Mouse (Mus musculus) thymus, postnatal 0 days (tissue): Measurements from ENCODE around the gene Sox21. TPM values are rescaled to one million over a fixed set of nuclear protein-coding genes. Genes with fewer than 3 reads are reported as not detected.

Source experiments
- DNase-seq: peaks from one replicate; pipeline ENCODE4 v3.0.0-alpha.2; 2015; ENCODE audit warnings: low spot score
- microRNA-seq: library from miRNA; unstranded; fragments of <30 nt; microRNA quantifications from one replicate; pipeline ENCODE4, GENCODE M21; 2016; ENCODE audit warnings: borderline number of aligned reads
- polyA plus RNA-seq: library from polyadenylated mRNA; unstranded; fragments of >200 nt; fragmentation: Nextera tagmentation; extraction: Ambion mirVana; gene quantifications from 2 replicates; pipeline ENCODE4 v1.2.1, GENCODE M21; 2015

Gene Sox21
- polyA plus RNA-seq, 1 experiment from 2014 or later = 0.08 TPM

GRCm38 (mm10) chr14:118225911-118226310, 10.9 kb downstream of the Sox21 start:
- no peak for DNase-seq

GRCm38 (mm10) chr14:118225061-118225743, 11.6 kb downstream of the Sox21 start:
- no peak for DNase-seq

GRCm38 (mm10) chr14:118220885-118221284, 15.9 kb downstream of the Sox21 start:
- DNase-seq = no peak

DNA sequence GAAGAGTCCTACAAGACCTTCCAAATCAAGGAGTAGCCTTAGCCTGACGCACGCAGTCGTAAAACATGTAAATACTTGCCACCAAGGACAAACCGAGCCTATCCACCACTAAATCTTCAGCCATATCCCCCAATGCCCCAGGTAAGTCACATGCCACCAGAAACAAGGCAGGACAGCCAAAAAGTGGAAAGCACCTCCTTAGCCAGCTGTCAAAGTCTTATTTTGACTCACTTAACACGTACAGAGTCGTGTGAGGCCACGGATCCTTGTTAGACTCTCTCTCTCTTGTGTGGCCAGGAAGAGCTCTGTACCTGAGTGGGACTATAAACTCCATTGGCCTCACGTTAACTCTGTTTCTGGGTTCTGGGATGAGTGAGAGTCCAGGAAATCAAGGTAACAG, 20.0 kb downstream of the Sox21 start:
- DNase-seq = no peak

DNA sequence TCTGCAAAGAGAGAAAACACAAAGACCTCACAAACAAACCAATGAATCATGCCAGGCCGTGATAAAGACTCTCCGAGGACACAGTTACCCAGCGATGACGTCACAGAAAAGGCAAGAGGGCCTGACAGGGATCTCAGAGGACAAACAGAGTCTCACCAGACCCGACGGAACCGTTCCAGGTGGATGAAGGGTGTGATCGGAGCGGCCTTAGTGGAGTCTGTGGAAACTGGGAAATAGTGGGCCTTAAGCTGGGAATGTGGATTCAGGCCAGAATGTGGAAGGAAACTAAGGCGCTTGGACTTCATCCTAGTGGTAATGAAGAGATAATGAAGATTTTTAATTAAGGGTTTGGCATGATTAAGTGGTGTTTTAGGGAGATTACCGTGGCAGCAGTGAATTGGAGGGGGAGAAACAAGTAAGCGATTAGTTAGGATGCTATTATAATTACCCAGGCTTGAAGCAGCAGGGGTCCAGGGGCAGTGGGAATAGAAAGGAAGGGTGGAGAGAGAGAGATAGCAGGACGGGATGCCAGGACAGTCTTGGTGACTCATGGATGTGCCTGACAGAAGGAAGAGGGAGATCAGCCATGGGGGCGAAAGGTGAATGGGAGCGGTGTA, 24.5 kb downstream of the Sox21 start:
- no peak for DNase-seq

DNA sequence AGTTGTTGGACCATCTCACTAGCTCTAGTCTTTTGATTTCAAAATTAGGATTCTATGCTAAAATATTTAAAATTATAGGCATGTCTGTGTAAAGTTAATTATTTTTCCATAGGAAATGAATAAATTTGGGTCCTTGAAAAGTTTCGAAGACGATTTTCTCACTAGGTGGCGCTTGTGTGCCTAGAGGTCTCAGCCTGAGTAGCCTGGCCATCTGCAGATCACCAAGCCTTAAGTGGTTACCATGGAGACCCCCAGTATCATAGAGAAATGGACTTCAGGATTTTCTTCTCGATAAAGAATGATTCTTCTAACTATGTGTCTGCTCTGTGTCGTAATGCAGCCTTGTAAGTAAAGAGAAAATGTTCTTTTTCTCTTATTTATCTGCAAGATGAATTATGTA, 27.2 kb downstream of the Sox21 start:
- no peak for DNase-seq

DNA sequence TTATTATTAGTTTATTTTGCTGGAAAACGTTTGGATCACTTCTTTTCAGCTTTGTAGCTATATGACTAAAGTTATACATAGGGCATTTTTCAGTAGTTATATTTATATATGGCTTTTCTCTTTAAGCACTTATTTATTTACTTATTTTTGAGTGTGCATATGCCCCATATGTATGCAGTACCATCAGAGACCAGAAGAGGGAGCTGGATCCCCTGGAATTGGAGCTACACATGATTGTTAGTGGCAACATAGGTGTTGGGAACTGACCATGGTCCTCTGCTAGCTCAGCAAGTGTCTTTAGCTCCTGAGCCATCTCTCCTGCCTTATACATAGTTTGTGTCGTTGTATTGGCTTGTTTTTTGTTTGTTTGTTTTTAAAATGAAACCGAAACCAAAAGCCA, 29.5 kb downstream of the Sox21 start:
- DNase-seq = no peak

- DNase-seq = peak; percentile 28
Measured at GRCm38 (mm10) chr14:118203031-118203430, 33.8 kb downstream of the Sox21 start.

DNA sequence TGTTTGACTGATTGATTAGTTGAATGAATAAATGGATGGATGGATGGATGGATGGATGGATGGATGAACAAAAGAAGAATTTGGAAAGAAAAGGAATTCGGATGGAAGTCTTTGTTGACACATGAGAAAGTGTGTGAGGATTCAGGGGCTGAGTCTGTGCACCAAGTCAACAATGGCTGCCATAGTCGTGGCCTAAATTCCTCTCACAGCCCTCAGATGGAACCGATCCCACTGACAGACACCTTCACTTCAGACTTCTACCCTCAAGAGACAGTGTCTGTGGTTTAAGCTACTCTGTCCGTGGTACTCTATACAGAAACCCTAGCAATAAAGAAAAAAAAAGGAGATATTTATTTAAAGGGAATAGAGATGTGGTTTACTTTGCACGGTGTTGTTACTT, 34.8 kb downstream of the Sox21 start:
- DNase-seq = no peak

DNA sequence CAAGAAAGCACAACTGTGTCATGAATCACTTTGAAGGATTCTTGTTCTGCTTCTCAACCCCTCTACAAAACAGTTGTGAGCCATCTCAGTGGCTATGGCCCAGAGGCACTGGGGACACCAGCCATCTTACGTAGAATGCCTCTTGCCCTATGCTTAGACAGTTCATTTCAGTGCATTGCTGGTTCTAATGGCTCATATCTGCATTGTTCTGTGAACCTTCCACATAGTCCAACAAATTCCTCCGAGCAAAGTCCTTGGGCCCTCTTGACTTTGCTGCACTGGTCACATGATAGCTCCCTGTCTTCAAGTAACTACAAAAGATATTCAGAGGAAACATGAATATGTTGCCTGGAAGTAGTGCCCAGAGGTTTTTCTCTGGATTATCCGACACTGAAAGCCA, 36.1 kb downstream of the Sox21 start:
- DNase-seq = no peak

- DNase-seq = no peak
Measured at GRCm38 (mm10) chr14:118197063-118197462, 39.8 kb downstream of the Sox21 start.

DNA sequence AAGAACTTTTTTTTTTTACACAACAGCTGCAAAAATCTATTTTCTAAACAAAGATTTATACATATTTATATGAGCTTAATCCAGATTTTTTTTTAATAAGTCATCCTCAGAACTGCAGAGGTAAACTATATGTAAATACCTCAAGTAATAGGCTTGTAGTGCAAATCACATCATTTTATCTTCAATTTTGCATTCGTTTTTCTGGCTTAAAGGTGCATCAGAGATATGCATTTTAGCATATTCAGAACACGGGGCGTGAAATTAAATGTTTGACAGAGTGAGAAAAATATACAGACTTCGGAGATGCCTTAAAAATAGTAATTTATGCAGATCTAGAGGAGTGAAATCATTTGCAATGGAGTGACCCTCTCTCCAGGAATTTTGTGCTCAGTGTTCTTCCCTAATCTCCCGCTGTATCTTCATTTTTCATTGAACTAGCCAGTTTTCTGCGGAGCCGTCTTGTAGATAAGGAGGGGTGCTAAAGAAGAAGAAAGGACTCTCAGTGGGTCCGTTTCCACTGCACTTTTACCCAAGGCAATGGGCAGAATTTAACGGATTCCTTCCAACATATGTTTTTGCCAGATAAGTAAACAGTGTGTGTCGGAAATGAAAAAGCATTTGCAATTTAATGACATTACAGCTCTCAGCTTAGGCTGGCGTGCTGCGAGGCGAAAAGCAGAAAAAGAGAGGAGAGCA, 42.5 kb downstream of the Sox21 start:
- DNase-seq = no peak

DNA sequence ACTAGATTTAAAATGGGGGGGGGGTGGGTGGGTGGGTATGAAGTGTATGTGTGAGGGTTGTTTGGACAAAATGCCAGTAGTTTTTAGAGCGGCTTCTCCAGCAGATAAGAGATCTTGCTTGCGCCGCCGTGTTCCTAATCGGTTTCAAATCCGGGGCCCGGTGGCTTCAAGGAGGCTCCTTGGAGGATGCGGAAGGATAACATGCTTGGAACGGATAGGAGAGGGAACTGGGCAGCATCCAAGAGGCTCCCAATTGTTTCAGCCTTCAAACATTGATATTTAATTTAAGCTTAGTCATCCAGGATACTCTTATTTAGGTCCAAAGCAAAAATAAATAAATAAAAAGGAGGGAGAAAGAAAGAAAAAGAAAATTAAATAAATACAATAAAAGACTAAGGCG, 43.2 kb downstream of the Sox21 start:
- DNase-seq = no peak

DNA sequence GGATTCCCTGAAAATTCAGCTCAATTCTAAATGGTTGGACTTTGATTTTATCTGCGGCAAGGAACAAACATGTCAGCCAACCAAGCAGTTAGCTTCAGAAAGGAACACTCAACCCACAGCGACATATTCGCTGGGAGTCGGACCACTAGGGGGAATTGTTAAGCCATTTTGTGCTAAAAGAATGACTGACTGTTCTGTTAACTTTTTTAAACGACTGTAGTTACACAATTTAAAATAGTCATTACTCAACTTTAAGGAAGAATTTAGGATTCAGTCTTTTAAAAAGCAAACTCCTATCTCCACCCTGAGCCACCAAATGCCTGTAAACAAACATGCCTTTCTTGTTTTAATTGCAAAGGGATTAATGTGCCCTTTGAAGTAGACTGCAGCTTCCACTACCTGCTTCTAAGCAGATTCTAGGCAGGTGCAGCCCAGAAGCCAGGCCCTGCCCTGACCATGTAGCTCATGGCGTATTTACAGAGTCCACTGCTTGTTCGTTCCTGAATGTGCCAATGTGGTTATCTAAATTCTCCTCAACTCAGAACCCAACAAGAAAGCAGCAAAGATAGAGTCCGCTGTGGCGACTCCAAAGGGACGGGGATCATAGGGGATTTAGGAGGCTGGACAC, 43.7 kb downstream of the Sox21 start:
- DNase-seq = no peak

- no peak for DNase-seq
Measured at GRCm38 (mm10) chr14:118191442-118191841, 45.4 kb downstream of the Sox21 start.

Small RNA genes within 50 kb of the gene (microRNA-seq; reads per million reads assigned to microRNA genes)
- not detected for gene Mir6241

Other genes with a start within 250 kb of the Sox21 start
- 0.18 and 0.48 TPM in 2 replicates for gene Dct, start 184.8 kb downstream of the Sox21 start, polyA plus RNA-seq
- gene Tgds, start 104.3 kb downstream of the Sox21 start, polyA plus RNA-seq = 34.4 and 35.3 TPM in 2 replicates
- gene Gpr180, start 99.9 kb downstream of the Sox21 start, polyA plus RNA-seq = 21.7 and 23.1 TPM in 2 replicates
- gene Gm9376, start 29.9 kb upstream of the Sox21 start, polyA plus RNA-seq = not detected in 2 replicates